Mouse (Mus musculus) MEL (cell line): Measurements from ENCODE around the gene Chkb. TPM values are rescaled to one million over a fixed set of nuclear protein-coding genes. Genes with fewer than 3 reads are reported as not detected.

Source experiments
- DNase-seq: peaks from one replicate; pipeline ENCODE4 v3.0.0; 2011; ENCODE audit warnings: low read depth, low spot score
- H3K27ac ChIP-seq: 2 replicates; pipeline ENCODE4 v1.5.1; 2012; ENCODE audit warnings: low read depth, mild to moderate bottlenecking, control low read depth, low read length, moderate library complexity; ENCODE audit not compliant: control insufficient read depth
- H3K27me3 ChIP-seq, 2 experiments: fragments of 150-350 bp in 1 of 2; sonication (generic) in 1 of 2; 2 replicates each; pipeline ENCODE4 v1.6.1; 2012; ENCODE audit warnings: low read length in 2 of 2, mild to moderate bottlenecking in 2 of 2, improper control_type of control experiment in 1 of 2, moderate library complexity in 1 of 2; ENCODE audit not compliant: insufficient read depth in 2 of 2, control insufficient read depth in 1 of 2
- H3K36me3 ChIP-seq, 2 experiments: 2 replicates each; pipeline ENCODE4 v1.6.1; 2012 to 2014; ENCODE audit warnings: low read length in 2 of 2, improper control_type of control experiment in 1 of 2, inconsistent platforms in 1 of 2, mild to moderate bottlenecking in 1 of 2; ENCODE audit not compliant: insufficient read depth in 2 of 2, control insufficient read depth in 1 of 2
- H3K4me1 ChIP-seq, 2 experiments: fragments of 150-350 bp in 1 of 2; sonication (generic) in 1 of 2; 2 replicates each; pipeline ENCODE4 v1.6.1; 2012; ENCODE audit warnings: low read length in 2 of 2, improper control_type of control experiment in 1 of 2, mild to moderate bottlenecking in 1 of 2; ENCODE audit not compliant: insufficient read depth in 2 of 2, control insufficient read depth in 1 of 2
- H3K4me3 ChIP-seq, 2 experiments: fragments of 150-350 bp in 1 of 2; sonication (generic) in 1 of 2; 2 replicates each; pipeline ENCODE4 v1.5.1; 2012; ENCODE audit warnings: low read depth in 2 of 2, low read length in 2 of 2, mild to moderate bottlenecking in 2 of 2, moderate library complexity in 2 of 2, control low read depth in 1 of 2, improper control_type of control experiment in 1 of 2; ENCODE audit not compliant: control insufficient read depth in 1 of 2, insufficient read depth in 1 of 2
- H3K79me2 ChIP-seq: 2 replicates; pipeline ENCODE4 v1.6.1; 2012; ENCODE audit warnings: mild to moderate bottlenecking, low read length, moderate library complexity; ENCODE audit not compliant: control insufficient read depth, poor library complexity, insufficient read depth
- H3K9ac ChIP-seq: 2 replicates; pipeline ENCODE4 v1.6.1; 2012; ENCODE audit warnings: low read depth, mild to moderate bottlenecking, control low read depth, low read length, moderate library complexity; ENCODE audit not compliant: control insufficient read depth, poor library complexity, severe bottlenecking
- H3K9me3 ChIP-seq: fragments of 150-350 bp; sonication (generic); replicated peaks from 2 replicates; pipeline ENCODE4 v1.6.1; 2012; ENCODE audit warnings: mild to moderate bottlenecking, low read length, improper control_type of control experiment, moderate library complexity; ENCODE audit not compliant: insufficient read depth
- CTCF ChIP-seq, 3 experiments: IDR thresholded peaks in 2 of 3; conservative IDR thresholded peaks in 1 of 3; 2 replicates each; pipeline ENCODE4 v1.5.1; 2011 to 2012; ENCODE audit warnings: low read length in 3 of 3, low read depth in 2 of 3, mild to moderate bottlenecking in 2 of 3, improper control_type of control experiment in 1 of 3, inconsistent platforms in 1 of 3, mixed read lengths in 1 of 3, moderate library complexity in 1 of 3; ENCODE audit not compliant: control insufficient read depth in 1 of 3, insufficient read depth in 1 of 3, poor library complexity in 1 of 3, severe bottlenecking in 1 of 3
- ETS1 ChIP-seq: IDR thresholded peaks from 2 replicates; pipeline ENCODE4 v1.6.1; 2012; ENCODE audit warnings: low read depth, mild to moderate bottlenecking, inconsistent platforms, low read length, improper control_type of control experiment, moderate library complexity
- GABPA ChIP-seq: IDR thresholded peaks from 2 replicates; pipeline ENCODE4 v1.6.1; 2012; ENCODE audit warnings: low read depth, mild to moderate bottlenecking, inconsistent platforms, low read length, improper control_type of control experiment, moderate library complexity
- MAFK ChIP-seq: IDR thresholded peaks from 2 replicates; pipeline ENCODE4 v1.6.1; 2011; ENCODE audit warnings: low read depth, mild to moderate bottlenecking, low read length, improper control_type of control experiment, borderline replicate concordance
- MAZ ChIP-seq: IDR thresholded peaks from 2 replicates; pipeline ENCODE4 v1.6.1; 2012; ENCODE audit warnings: low read depth, mild to moderate bottlenecking, inconsistent platforms, low read length, improper control_type of control experiment
- MYC ChIP-seq: IDR thresholded peaks from 2 replicates; pipeline ENCODE4 v1.6.1; 2011; ENCODE audit warnings: low read depth, mild to moderate bottlenecking, low read length, improper control_type of control experiment, moderate library complexity
- POLR2A ChIP-seq, 2 experiments: IDR thresholded peaks; 2 replicates each; pipeline ENCODE4 v1.6.1; 2011 to 2012; ENCODE audit warnings: low read length in 2 of 2, mild to moderate bottlenecking in 2 of 2, control low read depth in 1 of 2, improper control_type of control experiment in 1 of 2, low read depth in 1 of 2, moderate library complexity in 1 of 2; ENCODE audit not compliant: control insufficient read depth in 1 of 2, insufficient read depth in 1 of 2, poor library complexity in 1 of 2
- POLR2AphosphoS2 ChIP-seq: IDR thresholded peaks from 2 replicates; pipeline ENCODE4 v1.6.1; 2011; ENCODE audit warnings: low read length, improper control_type of control experiment
- RAD21 ChIP-seq: IDR thresholded peaks from 2 replicates; pipeline ENCODE4 v1.6.1; 2011; ENCODE audit warnings: mild to moderate bottlenecking, low read depth, low read length, improper control_type of control experiment
- RCOR1 ChIP-seq: IDR thresholded peaks from 2 replicates; pipeline ENCODE4 v1.6.1; 2012; ENCODE audit warnings: low read depth, mild to moderate bottlenecking, inconsistent platforms, low read length, improper control_type of control experiment
- SIN3A ChIP-seq: IDR thresholded peaks from 2 replicates; pipeline ENCODE4 v1.6.1; 2012; ENCODE audit warnings: low read length, improper control_type of control experiment, inconsistent platforms
- SMC3 ChIP-seq: IDR thresholded peaks from 2 replicates; pipeline ENCODE4 v1.6.1; 2011; ENCODE audit warnings: low read depth, low read length, improper control_type of control experiment
- TAL1 ChIP-seq: IDR thresholded peaks from 2 replicates; pipeline ENCODE4 v1.6.1; 2012; ENCODE audit warnings: mild to moderate bottlenecking, inconsistent platforms, low read length, moderate library complexity, mixed read lengths
- TBP ChIP-seq: IDR thresholded peaks from 2 replicates; pipeline ENCODE4 v1.8.0; 2011; ENCODE audit warnings: low read depth, low read length, improper control_type of control experiment
- ZC3H11A ChIP-seq: IDR thresholded peaks from 2 replicates; pipeline ENCODE4 v1.6.1; 2012; ENCODE audit warnings: low read depth, mild to moderate bottlenecking, inconsistent platforms, low read length, improper control_type of control experiment
- ZMIZ1 ChIP-seq: IDR thresholded peaks from 2 replicates; pipeline ENCODE4 v1.6.1; 2012; ENCODE audit warnings: low read depth, mild to moderate bottlenecking, inconsistent platforms, low read length, improper control_type of control experiment, moderate library complexity
- polyA plus RNA-seq, 2 experiments: library from polyadenylated mRNA; stranded (reverse) in 1 of 2; unstranded in 1 of 2; fragments of >175 nt in 1 of 2; fragments of >200 nt in 1 of 2; gene quantifications; 2 replicates each; pipeline versions ENCODE4 v1.2.1 to v1.2.4; 2012; ENCODE audit warnings: low replicate concordance in 2 of 2, low read depth in 1 of 2; ENCODE audit not compliant: insufficient read length in 2 of 2, insufficient read depth in 1 of 2, missing spikeins in 1 of 2
- total RNA-seq: library from RNA; depleted of rRNA; stranded (reverse); fragments of 300-350 nt; gene quantifications from 2 replicates; pipeline ENCODE4 v1.2.3, GENCODE M21; 2012

Chkb gene
- total and polyA plus RNA-seq, 3 experiments = 19.3 to 51.3 TPM; not detected in 1

DNA sequence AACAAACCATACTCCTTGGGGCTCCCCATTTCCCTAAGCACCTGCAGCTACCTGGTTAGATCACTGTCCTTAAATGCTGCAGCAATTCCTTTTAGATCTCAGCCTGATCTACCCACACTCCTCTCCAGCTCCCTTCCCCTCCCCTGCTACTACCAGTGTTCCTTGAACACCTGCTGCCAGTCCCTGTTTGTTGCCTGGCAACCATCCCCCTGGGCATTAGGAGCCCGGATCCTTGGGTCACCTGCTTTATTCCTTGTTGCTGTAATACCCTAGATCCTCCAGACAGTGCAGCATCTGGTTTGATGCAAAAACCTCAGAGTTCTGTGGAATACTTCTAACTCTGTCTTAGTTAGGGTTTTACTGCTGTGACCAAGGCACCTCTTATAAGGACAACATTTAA is 35.3 kb upstream of the Chkb start:
- no peak for DNase-seq
- H3K9ac ChIP-seq = no peak overlapping the region

DNA sequence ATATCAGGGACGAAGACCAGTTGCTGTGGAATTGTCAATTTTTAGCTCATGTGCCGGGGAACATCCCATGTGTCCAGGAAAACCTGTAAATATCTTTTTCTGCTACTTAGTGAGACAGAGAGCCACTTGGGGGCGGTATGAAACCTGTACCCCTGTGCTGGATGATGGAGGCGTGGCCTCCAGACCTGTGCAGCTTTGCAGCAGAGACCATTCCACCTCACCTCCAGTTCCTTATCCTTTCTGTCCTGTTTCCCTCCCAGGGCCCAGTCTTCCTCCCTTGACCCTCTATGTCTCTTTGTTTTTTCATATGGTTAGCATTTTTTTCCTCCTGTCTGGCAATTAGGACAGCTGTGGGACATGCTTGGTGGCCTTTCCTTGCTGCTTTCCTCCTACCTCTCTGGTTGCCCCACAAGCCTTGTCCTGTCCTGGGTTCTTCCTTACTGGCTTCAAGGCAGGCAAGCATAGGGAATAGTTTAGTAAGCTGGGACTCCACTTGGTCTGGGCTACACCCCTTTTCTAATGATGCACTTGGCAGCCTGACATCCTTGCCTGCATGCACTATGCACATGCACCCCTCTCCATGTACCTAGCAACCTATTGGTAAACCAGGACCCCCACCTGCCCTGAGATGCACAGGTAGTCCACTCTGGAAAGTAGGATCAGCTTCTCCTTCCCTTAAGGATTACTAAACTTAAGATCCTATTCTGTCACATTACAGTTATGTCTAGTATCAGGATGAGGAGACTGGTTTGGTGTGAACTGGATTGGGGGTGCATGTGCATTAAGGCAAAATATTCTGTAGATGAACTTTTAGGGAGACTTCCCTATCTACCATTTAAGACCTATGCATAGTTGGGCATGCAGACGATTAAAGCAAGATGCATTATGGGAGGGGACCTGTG is 33.9 kb upstream of the Chkb start:
- Histone ChIP-seq H3K27ac (no peak overlapping the region), H3K4me3 (no peak overlapping the region), H3K9ac (no peak overlapping the region), H3K27me3 (peaks cover 0 to 2% of the 10 kb centered on the region in 2 experiments; a peak in 2 of 4 replicates)
- peak; percentile 55 for DNase-seq
- peak; percentile 74 for TF ChIP-seq TBP
- TF ChIP-seq RAD21 = peak; percentile 41
- TF ChIP-seq SMC3 = peak; percentile 43
- no peak for TF ChIP-seq ETS1
- no peak for TF ChIP-seq GABPA
- peak; percentile 65 to 69; a peak in 2 of 4 replicates for TF ChIP-seq POLR2A (IDR thresholded peaks at IDR 0.05; ENCODE audit: control insufficient read depth in 1 of 2, insufficient read depth in 1 of 2, low read depth in 1 of 2, low read length in 2 of 2, poor library complexity in 1 of 2)
- no peak for TF ChIP-seq MAZ
- TF ChIP-seq CTCF (IDR thresholded peaks at IDR 0.05 in 2 of 3, conservative IDR thresholded peaks at IDR 0.05 in 1 of 3; ENCODE audit: control insufficient read depth in 1 of 3, insufficient read depth in 1 of 3, low read depth in 2 of 3, low read length in 3 of 3, poor library complexity in 1 of 3, severe bottlenecking in 1 of 3) = peak; percentile 17 to 57 (median 48); a peak in 5 of 6 replicates
- TF ChIP-seq ZC3H11A = 0 out of 2 replicates have a peak, but pooled peaks have one; percentile 4
- TF ChIP-seq RCOR1 = no peak
- peak; percentile 95 for TF ChIP-seq ZMIZ1
- TF ChIP-seq, all 39 proteins: peak for 7
- no peaks in the 10 kb centered on the region for H3K36me3 ChIP-seq
- H3K9me3 ChIP-seq = no peaks in the 10 kb centered on the region
- no peaks in the 10 kb centered on the region for H3K79me2 ChIP-seq
- no peaks in the 10 kb centered on the region for H3K4me1 ChIP-seq

More for the DNA sequence above, 35.3 kb upstream of the Chkb start:
- no peaks in the 10 kb centered on the region for H3K79me2 ChIP-seq
- no peaks in the 10 kb centered on the region; a peak in 1 of 4 replicates for H3K27me3 ChIP-seq
- H3K36me3 ChIP-seq = no peaks in the 10 kb centered on the region
- no peaks in the 10 kb centered on the region for H3K4me1 ChIP-seq
- no peak overlapping the region for H3K4me3 ChIP-seq
- H3K9me3 ChIP-seq = no peaks in the 10 kb centered on the region
- TF ChIP-seq SMC3 (no peak), POLR2AphosphoS2 (no peak)
- no peak overlapping the region for H3K27ac ChIP-seq

- H3K4me1 ChIP-seq = no peaks in the 10 kb centered on the region
- H3K27ac ChIP-seq = no peak overlapping the region
- no peak overlapping the region for H3K9ac ChIP-seq
- H3K36me3 ChIP-seq = no peaks in the 10 kb centered on the region
- peaks cover 0 to 2% of the 10 kb centered on the region in 2 experiments; a peak in 2 of 4 replicates for H3K27me3 ChIP-seq
- no peaks in the 10 kb centered on the region for H3K9me3 ChIP-seq
- no peak for DNase-seq
- no peak overlapping the region for H3K4me3 ChIP-seq
- H3K79me2 ChIP-seq = no peaks in the 10 kb centered on the region
- no peak for TF ChIP-seq TAL1
- TF ChIP-seq MYC = no peak
- no peak for TF ChIP-seq SIN3A
- no peak for TF ChIP-seq MAFK
- no peak for TF ChIP-seq CTCF (IDR thresholded peaks at IDR 0.05 in 2 of 3, conservative IDR thresholded peaks at IDR 0.05 in 1 of 3; ENCODE audit: control insufficient read depth in 1 of 3, insufficient read depth in 1 of 3, low read depth in 2 of 3, low read length in 3 of 3, poor library complexity in 1 of 3, severe bottlenecking in 1 of 3)
- TF ChIP-seq MAZ = no peak
- no peak for TF ChIP-seq ZMIZ1
Observed at GRCm38 (mm10) chr15:89462176-89462575, 32.5 kb upstream of the Chkb start.
